Mouse (Mus musculus): ENCODE data around the gene Rapgef2. TPM values are rescaled to one million over a fixed set of nuclear protein-coding genes. Genes with fewer than 3 reads are reported as not detected.

Gene Rapgef2
- total RNA-seq, 2 experiments from 2014 or later, result 102 to 103 TPM

DNA sequence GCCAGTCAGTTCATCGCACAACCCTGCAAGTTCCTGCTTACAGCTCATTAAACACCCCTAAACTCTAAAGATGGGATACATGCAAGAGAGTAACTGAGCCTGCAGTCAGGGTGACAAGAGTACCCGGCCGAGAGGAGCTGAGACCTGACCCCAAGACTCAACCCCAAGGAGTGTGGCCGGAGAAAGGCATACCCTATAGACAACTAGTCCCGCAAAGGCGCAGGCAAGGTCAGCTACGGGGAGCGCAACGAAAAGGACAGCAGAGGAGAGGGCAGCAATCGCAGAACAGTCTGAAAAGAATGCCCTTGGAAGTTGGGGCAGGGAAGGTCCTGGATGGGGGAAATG, 314 bp downstream of the Rapgef2 start:
- no peak for DNase-seq (ENCODE audit: low spot score in 2 of 2)
- intact Hi-C loops (cut with DNase I), result loop anchor here (5.0 kb wide), 5 partner anchors 64 to 301 kb away; partner anchors contain the start of gene Fnip2

DNA sequence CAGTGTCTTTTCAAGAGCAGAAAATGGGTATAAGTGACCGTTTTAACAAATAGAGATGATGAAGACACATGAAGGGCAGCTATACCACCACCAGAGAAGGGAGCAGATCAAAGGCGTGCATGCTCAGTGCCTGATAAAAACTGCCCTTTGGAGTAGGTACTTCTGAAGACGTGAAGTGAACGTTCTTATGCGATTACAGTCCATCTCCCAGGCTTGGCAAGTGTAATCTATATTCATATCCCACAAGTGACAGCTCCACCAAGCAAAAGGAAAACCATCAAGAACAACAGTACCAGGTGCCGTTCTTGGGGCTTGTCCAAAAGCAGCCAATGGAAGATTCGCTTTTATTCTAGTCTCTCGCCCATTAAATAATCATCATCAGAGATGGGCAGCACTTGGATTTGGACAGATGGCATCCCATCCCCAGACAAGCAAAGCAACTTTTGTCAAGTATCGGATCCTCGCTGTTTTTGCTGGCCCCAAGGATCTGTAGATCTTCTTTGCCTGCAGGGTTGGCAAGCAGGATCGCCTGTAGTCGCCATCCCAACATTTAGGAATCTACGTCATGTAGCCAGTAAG, 1.1 kb downstream of the Rapgef2 start:
- no peak for DNase-seq (ENCODE audit: low spot score in 2 of 2)
- intact Hi-C loops (cut with DNase I), result loop anchor here (5.0 kb wide), 5 partner anchors 63 to 302 kb away; partner anchors contain the start of gene Fnip2

DNA sequence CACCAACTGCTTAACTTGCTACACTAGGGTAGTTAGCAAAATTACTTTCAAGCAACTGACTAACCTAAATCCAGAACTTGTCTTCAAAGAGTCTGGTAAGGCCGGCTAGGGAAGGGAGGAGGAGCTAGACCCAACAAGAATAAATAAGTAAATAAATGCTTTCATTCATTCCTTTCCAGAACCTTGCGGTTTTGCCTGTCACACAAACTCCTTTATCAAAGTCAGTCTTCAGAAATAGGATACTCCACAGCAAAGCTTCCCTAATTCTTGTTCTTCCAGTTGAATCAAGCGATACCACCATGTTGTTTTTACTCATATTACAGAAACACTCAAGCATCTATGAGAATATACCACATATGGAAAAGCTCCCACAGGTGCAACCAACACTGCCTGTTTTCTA, 2.3 kb downstream of the Rapgef2 start:
- DNase-seq (ENCODE audit: low spot score in 2 of 2), result no peak
- intact Hi-C loops (cut with DNase I), result no loop called here

DNA sequence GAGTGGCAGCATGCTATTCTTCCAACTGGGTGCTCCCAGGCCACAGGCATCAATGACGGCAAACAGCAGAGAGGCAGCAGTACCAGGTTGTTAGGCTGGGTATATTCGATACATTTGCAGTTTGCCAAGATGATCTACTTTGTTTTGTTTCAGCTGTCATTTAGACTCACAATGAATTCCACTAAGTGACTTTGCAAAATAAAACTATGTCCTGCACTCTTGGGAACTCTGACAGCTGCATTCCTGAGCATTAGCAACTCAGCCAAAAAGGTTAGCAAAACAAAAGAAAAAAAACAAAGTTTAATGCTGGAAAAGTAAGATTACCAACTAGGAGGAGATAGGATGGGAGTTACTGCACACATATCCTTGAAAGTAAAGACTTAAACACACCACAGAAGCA, 3.3 kb downstream of the Rapgef2 start:
- intact Hi-C loops (cut with DNase I), result no loop called here
- DNase-seq (ENCODE audit: low spot score in 2 of 2), result no peak

DNA sequence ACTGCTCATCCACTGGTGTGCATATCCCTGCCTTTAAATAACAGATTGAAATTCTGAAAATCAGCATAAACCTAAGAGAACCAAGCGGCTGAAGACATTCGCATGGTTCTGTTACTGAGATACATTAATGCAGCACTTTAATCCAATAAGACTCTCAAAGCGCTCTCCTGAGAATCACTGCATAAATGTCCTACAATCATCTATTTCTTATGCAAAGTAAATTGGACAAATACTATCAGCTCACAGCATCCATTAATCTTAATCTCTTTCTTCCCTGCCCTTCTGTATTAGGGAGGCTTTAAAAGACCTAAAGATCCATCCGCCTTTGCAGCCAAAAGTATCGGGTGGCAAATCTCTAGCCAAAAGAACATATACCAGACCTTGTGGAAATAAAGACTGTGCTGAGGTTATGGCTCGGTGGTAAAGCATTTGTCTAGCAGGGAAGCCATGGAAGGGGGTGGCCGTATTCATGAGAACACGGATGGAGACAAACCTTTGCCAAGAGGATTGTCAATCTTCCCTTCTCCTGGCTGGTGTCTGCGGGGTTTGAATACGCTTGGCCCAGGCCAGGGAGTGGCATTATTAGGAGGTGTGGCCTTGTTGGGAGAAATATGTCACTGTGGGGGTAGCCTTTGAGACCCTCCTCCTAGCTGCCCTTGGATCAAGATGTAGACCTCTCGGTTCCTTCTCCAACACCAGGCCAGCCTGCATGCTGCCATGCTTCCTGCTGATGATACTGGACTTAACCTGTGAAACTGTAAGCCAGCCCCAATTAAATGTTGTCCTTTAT, 10.3 kb downstream of the Rapgef2 start:
- no peak for DNase-seq (ENCODE audit: low spot score in 2 of 2)
- intact Hi-C loops (cut with DNase I), result no loop called here

DNA sequence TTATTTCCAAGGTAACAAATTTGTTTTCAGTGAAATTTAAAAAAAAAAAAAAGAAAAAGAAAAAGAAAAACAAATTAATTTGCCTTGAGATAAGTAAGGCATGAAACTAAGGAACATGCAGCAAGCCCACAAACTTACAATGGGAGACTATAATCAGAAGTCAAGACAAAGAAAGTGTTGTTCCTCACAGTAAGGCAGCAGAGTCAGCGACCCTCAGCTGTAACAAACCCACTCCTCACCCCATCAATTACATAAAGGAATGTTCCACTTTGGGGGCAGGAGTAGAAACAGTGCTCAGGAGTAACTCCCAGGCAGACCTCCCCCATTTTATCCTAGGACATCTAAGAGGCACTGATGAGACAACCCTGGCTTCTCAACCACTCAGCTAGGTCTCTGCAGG, 13.0 kb downstream of the Rapgef2 start:
- DNase-seq (ENCODE audit: low spot score in 2 of 2), result no peak
- intact Hi-C loops (cut with DNase I), result no loop called here

DNA sequence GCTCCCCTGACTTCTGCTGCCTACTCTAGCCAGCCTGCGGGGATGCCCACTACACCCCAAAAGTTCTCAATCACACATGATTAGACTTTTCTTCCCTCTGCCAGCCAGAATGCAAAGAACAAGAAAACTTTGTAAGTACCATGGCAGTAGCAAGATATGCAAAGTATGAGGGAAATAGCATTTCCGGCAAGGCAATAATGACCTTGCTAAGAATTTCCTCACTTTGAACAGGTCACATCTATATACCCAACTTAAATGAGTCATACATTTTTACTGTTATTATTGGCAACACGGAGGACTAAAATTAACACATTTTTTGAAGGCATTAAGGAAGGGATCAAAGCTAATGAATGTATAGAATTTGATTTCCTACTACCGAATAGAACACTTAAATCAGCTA, 13.4 kb downstream of the Rapgef2 start:
- DNase-seq (ENCODE audit: low spot score in 2 of 2), result no peak
- intact Hi-C loops (cut with DNase I), result no loop called here

DNA sequence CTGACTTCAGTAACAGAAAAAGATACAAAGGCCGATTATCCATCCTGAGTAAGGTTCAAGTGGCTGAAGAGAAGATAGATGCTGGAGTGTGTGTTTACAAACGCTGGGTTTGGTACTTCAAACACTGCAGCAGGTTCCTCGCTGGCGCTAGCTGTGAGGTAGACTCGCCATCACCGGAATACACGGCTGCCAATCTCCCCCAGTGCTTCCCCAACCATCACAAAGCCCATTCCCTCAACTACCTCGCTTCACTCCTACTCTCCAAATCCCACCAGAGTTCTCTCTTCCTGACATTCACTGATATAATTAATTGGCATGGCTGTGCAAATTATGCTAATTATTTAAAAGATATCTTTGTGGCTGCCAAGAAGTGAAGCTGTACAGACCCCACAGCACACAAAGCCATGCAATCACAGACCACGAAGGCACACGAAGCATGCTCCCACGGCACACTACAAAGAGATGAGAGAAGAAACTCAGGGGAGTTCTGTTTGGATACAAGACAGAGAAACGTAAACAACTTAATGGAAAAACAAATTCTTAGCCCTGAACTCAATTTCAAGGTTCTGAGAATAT, 15.2 kb downstream of the Rapgef2 start:
- intact Hi-C loops (cut with DNase I), result no loop called here
- DNase-seq (ENCODE audit: low spot score in 2 of 2), result no peak

DNA sequence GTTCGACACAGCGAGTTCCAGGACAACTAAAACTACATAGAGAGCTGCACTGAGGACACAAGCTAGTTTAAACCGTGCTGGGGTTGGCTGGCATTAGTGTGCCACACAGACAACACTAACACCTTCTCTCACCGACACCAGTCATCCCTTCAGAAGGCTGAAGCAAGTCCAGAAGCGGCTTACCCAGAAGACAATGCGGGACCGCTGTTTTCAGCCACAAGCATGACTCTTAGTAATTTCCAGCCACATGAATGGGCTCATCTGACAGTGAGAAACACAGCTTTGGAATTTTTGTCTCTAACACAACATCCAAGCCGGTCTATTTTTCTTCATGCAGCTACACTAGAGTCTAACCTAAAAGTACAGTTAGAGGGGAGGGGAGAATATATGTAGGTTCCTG, 16.4 kb downstream of the Rapgef2 start:
- no peak for DNase-seq (ENCODE audit: low spot score in 2 of 2)
- intact Hi-C loops (cut with DNase I), result no loop called here

DNA sequence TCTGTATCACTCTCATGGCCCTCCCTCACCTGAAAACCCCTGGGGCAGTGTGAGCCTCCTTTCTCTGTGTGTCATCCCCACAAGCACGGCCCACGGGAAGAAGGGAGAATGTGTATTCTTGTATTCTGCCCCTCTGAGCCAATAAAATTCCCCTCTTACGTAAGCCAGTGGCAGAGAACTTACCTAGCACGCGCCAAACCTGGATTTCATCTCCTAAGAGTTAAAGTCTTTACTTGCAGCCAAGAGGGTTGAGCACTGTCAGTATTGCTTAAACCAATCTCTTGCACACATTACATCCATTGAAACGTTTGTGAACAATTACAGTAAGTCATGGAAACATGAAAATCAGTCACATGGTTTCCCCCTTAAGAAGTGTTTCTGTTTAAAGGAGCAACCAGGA, 19.3 kb downstream of the Rapgef2 start:
- intact Hi-C loops (cut with DNase I), result no loop called here
- DNase-seq (ENCODE audit: low spot score in 2 of 2), result no peak

DNA sequence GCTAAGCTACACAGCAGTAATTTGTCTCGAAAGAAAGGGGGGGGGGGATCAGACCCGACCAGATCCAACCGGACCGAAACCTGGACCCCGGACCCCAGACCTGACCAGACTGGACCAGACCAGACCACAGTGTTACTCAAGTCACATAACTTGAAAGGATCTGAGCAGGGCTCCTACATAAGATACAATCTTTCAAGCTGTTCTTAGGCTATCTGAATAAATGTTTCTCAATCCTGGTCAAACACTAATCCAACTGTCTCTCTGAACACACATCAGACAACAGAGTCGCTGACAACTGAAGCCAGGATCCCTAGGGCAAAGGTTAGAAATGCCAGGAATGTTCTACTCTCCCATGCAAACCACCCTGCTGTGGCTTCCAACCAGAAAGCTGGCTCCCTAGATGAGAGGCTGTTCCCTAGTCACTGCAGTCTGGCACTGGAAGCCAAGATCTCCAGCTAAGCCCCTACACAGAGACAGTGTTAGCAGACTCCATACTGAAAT, 24.5 kb downstream of the Rapgef2 start:
- no peak for DNase-seq (ENCODE audit: low spot score in 2 of 2)
- intact Hi-C loops (cut with DNase I), result no loop called here

DNA sequence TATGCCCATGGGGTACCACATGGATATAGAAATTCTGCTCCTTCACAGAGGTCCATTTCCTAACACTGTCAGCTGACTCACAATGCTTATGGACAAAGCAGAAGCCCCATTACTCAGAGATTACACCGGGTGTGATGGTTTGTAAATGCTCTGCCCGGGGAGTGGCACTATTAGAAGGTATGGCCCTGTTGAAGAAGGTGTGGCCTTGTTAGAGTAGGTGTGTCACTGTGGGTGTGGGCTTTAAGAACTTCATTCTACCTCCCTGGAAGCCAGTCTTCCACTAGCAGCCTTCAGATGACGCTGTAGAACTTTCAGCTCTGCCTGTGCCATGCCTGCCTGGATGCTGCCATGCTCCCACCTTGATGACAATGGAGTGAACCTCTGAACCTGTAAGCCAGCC, 32.3 kb downstream of the Rapgef2 start:
- no peak for DNase-seq (ENCODE audit: low spot score in 2 of 2)
- intact Hi-C loops (cut with DNase I), result no loop called here

DNA sequence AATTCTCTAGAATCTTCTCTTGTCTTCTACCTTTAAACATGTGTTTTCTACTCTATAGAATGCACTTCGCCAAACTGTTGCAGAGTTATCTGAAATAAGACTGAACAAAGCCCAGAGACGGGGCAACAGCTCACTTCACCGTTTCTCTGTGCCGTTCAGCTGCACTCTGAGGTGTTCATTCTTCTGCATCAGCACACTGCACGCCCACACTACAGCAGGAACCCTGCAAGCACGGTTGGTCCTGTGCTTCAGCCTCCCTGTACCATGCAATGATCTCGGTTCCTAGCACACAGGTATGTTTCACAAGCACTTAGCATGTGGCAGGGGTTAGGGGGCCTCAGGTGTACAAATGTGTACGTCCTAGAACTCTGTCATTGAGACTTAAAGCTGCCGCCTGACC, 32.9 kb downstream of the Rapgef2 start:
- no peak for DNase-seq (ENCODE audit: low spot score in 2 of 2)
- intact Hi-C loops (cut with DNase I), result no loop called here

DNA sequence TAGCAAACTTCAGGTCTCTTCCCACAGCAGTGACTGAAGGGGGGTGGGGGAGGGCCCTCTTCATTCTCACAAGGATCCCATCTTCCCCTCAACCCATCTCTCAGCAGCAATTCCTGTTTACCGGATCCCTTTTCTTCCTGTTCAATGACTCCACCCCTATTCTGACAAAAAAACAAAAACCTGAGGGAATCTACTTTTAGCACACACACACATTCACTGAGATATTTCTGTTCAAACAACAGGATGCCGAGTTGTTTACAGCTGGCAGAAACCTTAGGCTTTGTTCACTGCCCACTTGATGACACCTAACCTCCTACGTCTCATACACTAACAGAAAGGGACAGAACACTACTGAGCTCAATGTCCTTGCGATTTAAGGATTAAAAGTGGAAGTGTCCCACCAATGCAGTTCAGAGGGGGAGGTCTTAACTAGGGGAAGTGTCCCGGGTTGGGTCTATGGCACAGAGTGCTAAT, 33.4 kb downstream of the Rapgef2 start:
- intact Hi-C loops (cut with DNase I), result no loop called here
- no peak for DNase-seq (ENCODE audit: low spot score in 2 of 2)

DNA sequence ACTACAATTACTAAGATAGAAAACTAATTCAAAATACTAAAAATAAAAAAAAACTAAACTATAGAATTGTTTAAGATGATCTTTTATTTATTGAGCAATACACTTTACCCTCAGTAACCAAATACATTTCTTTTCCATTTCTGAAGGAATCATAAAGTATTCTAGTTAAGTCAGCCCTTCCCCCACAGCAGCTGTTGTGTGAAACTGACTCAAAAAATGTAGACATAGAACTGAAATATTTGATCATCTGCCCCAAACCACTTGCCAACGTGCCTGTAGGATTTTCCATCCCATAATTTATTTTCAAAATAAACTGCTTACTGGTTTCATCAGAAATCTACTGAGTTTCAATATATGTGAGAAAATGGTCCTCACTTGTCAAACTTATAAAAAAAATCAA, 36.4 kb downstream of the Rapgef2 start:
- intact Hi-C loops (cut with DNase I), result no loop called here
- DNase-seq (ENCODE audit: low spot score in 2 of 2), result peak; percentile 72 to 82

DNA sequence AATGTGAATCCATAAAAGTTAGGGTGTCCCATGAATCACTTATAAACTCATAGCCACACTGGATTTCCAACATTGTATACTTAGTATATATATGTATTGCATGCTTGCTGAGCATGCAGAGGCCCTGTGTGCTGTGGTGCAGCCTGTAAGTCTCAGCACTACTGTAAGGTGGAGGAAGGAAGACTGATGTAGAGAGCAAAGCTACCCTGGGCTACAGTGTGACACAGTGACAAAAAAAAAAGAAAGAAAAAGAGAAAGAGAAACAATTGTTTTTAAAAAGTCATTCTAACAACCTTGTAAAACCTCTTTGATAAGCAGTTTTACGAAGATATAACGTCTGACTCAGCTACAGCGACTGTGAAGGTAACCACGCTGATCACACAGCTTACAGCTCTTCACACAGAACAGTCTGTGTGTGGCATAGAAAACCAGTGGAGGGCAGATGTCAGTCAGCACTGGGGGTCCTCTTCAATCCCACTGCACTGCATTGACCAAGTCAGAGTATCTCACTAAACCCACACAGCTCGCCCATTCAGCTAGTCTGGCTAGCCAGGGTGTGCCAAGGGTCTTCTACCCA, 37.6 kb downstream of the Rapgef2 start:
- intact Hi-C loops (cut with DNase I), result no loop called here
- no peak for DNase-seq (ENCODE audit: low spot score in 2 of 2)

DNA sequence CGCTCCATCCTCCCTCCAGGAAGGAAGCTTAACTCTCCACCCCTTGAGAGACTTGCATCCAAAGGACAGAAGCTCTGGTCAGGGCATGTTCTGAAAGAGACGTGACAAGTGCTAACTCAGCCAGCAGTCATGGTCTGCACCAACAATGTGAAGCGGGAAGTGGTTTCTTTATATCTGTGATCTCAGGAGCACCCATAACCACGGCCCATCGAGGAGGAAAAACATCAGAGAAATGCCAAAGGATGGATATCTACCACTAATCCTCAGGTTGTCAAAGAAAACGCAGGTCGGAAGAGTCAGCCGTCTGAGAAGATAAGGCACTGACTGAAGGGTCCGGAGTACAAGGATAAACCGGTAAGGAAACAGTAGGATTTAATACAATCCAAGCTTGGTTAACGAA, 38.1 kb downstream of the Rapgef2 start:
- no peak for DNase-seq (ENCODE audit: low spot score in 2 of 2)

DNA sequence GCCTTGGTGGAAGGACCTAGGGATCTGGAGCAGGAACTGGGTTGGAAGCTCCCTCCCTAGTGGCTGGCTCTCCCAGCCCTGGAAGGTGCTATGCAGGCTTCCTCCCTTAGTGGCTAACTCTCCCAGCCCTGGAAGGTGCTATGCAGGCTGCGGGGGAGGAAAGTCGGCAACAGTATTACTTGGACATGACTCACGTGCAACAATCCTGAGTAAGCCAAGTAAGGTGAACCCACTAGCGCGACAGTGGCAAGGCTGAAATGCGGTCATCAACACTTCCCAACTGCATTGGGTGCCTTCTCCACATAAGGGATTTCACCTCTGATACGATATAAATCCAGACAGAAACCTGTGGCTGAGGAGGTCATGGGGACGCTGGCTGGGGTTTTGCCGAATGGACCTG, 42.0 kb downstream of the Rapgef2 start:
- intact Hi-C loops (cut with DNase I), result no loop called here
- no peak for DNase-seq (ENCODE audit: low spot score in 2 of 2)

More for the DNA sequence above, 38.1 kb downstream of the Rapgef2 start:
- intact Hi-C loops (cut with DNase I), result no loop called here

DNA sequence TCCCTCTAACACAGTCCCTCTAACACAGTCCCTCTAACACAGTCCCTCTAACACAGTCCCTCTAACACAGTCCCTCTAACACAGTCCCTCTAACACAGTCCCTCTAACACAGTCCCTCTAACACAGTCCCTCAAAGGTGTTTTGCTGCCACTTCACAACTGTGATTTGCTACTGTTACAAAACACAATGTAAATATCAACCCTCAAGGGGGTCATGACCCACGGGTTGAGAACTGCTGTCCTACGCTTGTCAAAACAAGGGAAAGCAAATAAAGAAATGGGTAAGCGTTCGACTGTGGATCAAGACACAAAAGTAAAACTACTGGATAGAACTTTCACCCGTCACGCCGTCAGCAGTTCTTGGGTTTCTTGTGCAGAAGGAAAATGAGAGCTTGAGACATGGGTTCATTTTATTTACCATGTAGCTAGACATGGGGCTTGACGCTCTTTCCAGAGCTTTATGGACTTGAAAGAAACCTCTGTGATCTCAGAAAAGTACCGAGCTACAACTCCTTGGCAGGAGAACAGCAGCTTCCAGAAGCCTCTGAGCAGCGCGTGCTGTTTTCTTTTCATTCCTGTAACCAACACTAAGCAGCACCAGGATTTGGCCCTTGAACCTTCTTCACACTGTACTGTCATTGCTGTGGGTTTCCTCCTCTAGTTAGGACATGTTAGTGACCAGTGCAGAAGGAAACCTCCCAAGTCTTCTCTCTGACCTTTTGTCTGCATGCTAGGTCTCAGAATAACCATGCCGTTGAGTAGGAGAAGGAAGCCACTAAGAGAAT, 43.2 kb downstream of the Rapgef2 start:
- intact Hi-C loops (cut with DNase I), result no loop called here
- no peak for DNase-seq (ENCODE audit: low spot score in 2 of 2)

DNA sequence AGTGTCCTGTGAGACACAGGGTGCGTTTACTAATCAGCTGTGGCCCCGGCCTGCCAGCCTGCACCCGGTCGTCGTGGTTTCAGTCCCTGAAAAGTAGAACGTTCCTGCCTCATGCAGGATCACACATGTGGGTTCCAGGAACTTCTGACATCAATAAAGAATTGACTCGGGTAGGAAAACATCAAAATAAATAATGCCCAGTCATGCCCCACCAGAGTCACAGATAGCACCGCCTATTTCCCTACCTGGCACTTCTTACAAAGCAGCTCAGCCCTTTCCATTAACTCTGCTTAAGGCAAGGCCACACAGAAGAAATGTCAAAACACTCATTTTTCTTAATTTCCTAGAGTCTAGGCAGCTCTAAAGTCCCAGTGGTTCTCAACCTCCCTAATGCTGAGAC, 44.0 kb downstream of the Rapgef2 start:
- intact Hi-C loops (cut with DNase I), result no loop called here

More for the DNA sequence above, 44.0 kb downstream of the Rapgef2 start:
- no peak for DNase-seq (ENCODE audit: low spot score in 2 of 2)

All from left cerebral cortex, postnatal 14 days (tissue).